Mouse (Mus musculus) liver, adult 2 months (tissue): ENCODE measurements around the gene Psmc6. TPM values are rescaled to one million over a fixed set of nuclear protein-coding genes. Genes with fewer than 3 reads are reported as not detected.

Source experiments
- DNase-seq: peaks from one replicate; pipeline ENCODE4 v3.0.0-alpha.2; 2011; ENCODE audit warnings: low read depth, low spot score; ENCODE audit errors: extremely low read depth
- H3K27ac ChIP-seq: fragments of 200-500 bp; replicated peaks from 2 replicates; pipeline ENCODE4 v1.5.1; 2012; ENCODE audit warnings: low read depth, mild to moderate bottlenecking, control low read depth, inconsistent platforms, low read length; ENCODE audit not compliant: insufficient read depth
- H3K27me3 ChIP-seq: fragments of 200-500 bp; 2 replicates; pipeline ENCODE4 v1.6.1; 2012; ENCODE audit warnings: mild to moderate bottlenecking, moderate library complexity, low read length, inconsistent platforms; ENCODE audit not compliant: control insufficient read depth, insufficient read depth
- H3K36me3 ChIP-seq: fragments of 200-500 bp; 2 replicates; pipeline ENCODE4 v1.6.1; 2012; ENCODE audit warnings: low read length, inconsistent platforms; ENCODE audit not compliant: control insufficient read depth, insufficient read depth
- H3K4me1 ChIP-seq: fragments of 200-500 bp; 2 replicates; pipeline ENCODE4 v1.6.1; 2011; ENCODE audit warnings: low read length; ENCODE audit not compliant: control insufficient read depth, insufficient read depth
- H3K4me3 ChIP-seq: fragments of 200-500 bp; 2 replicates; pipeline ENCODE4 v1.5.1; 2011; ENCODE audit warnings: low read depth, mild to moderate bottlenecking, control low read depth, low read length, moderate library complexity; ENCODE audit not compliant: insufficient read depth
- H3K79me2 ChIP-seq: fragments of 200-500 bp; 2 replicates; pipeline ENCODE4 v1.6.1; 2012; ENCODE audit warnings: inconsistent platforms, mild to moderate bottlenecking, low read length, moderate library complexity; ENCODE audit not compliant: control insufficient read depth, insufficient read depth
- H3K9ac ChIP-seq: fragments of 200-500 bp; 2 replicates; pipeline ENCODE4 v1.6.1; 2012; ENCODE audit warnings: low read depth, mild to moderate bottlenecking, control low read depth, inconsistent platforms, low read length
- CTCF ChIP-seq: fragments of 200-500 bp; IDR thresholded peaks from 2 replicates; pipeline ENCODE4 v1.5.1; 2011; ENCODE audit warnings: low read depth, low read length, control low read depth
- POLR2A ChIP-seq: fragments of 200-500 bp; IDR thresholded peaks from 2 replicates; pipeline ENCODE4 v1.6.1; 2011; ENCODE audit warnings: low read length, control low read depth; ENCODE audit not compliant: insufficient read depth; ENCODE audit errors: extremely low read depth
- WGBS: fragments of 180-500 bp; shearing (Covaris S2); methylation state at CpG from one replicate; pipeline ENCODE4 v1.1.7; 2018; 5-methylcytosine and 5-hydroxymethylcytosine counted together
- polyA plus RNA-seq: library from polyadenylated mRNA; depleted of rRNA; stranded (reverse); fragments of >200 nt; gene quantifications from 2 replicates; pipeline ENCODE4 v1.2.3, GENCODE M21; 2012; rRNA removed
- total RNA-seq: library from RNA; depleted of rRNA; stranded (reverse); fragments of >200 nt; gene quantifications from 2 replicates; pipeline ENCODE4 v1.2.3, GENCODE M21; 2014; rRNA removed

Gene Psmc6
- total and polyA plus RNA-seq, 2 experiments = 21.5 to 108 TPM

DNA sequence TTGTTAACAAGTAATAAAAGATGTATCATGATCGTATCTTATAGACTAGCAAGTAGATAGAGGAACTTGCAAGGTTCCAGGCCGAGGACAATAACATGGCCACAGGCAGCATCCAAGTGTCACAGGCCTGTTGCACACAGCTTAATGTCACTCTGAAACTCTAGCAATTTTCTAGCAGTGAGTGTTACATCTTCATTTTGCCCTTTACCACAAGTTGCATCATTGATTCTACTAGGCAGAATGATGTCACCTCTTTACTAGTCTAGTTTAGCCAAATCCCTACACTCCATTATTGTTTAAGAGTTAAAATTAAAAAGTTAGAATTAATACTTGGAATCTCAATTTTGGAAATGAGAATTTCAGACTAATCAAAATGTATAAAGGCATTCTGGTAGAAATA lies 56.0 kb downstream of the Psmc6 start:
- Histone ChIP-seq H3K36me3 (peaks cover 22% of the 10 kb centered on the region), H3K27ac (no peak overlapping the region), H3K79me2 (peaks cover 6% of the 10 kb centered on the region; the same call in 1 of the 2 replicates), H3K9ac (no peak overlapping the region), H3K4me3 (no peak overlapping the region), H3K4me1 (peaks cover 21% of the 10 kb centered on the region), H3K27me3 (no peaks in the 10 kb centered on the region)
- TF ChIP-seq CTCF (no peak), POLR2A (no peak)
- 84% methylated on average over 2 of the region's 2 CpGs for WGBS
- DNase-seq = peak; percentile 53

DNA sequence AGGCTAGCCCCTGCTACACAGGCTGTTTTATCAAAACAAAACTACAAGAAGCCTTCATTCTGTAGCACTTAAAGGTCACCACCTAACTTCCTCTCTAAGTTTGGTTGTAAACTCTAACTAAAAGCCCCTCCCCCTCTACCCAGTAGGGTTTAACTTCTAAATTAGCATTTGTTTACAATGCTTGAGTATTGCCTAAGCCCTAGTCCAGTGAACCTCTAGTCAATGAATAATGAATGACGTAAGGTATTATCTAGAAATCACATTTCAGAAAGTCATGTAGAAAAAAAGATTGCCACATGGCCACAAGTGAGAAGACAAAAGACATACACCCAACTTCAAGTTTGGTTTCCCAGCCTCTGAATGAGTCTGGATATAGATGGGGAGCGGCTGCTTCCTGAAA lies 57.9 kb downstream of the Psmc6 start:
- H3K36me3 ChIP-seq = peaks cover 10% of the 10 kb centered on the region
- H3K4me1 ChIP-seq = peaks cover 21% of the 10 kb centered on the region
- H3K9ac ChIP-seq = peak overlapping the region; percentile 88
- DNase-seq = peak; percentile 99
- H3K27ac ChIP-seq = peak overlapping the region; percentile 99
- TF ChIP-seq CTCF = no peak
- no peak for TF ChIP-seq POLR2A
- 6% methylated on average over 2 of the region's 2 CpGs for WGBS
- H3K79me2 ChIP-seq = peaks cover 6% of the 10 kb centered on the region; the same call in 1 of the 2 replicates
- peak overlapping the region; percentile 95 for H3K4me3 ChIP-seq
- H3K27me3 ChIP-seq = no peaks in the 10 kb centered on the region

DNA sequence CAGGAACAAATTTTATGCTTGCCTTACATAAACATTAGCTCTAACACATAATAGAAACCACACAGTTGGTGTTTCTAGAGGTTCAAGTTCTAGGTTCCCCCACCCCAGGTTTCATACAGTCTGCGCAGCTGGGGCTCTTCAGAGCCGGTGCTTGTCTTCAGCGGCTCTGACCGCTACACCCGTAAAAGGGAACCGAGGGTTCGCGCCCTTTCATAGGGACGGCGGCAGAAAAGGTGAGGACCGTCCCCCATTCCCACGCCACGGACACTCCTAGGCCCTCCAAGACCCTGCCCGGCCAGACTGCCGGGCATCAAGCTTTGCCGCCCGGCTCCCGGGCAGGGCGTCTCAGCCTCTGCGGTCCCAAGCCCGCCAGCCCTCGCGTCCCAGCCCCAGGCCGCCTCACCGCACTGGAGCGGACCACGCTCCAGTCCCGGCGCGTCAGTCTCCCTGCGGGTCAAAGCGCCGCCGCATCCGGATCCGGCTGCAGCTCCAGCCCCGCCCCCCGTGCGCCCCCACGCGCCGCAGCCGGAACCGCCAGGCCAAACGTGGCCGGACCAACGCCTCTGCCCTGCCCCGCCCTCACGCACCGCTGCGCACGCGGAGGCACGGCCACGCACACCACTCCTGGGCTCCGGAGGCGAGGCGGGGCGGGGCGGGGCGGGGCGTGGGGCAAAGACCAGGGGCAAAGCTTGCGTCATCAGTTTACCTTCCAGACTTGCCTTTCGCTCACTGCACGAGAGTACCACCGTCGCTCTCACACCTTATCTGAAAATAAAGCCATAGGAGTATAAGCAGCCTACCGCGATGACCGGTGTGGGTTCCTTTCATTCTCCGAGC lies 59.0 kb downstream of the Psmc6 start:
- H3K36me3 ChIP-seq = peaks cover 3% of the 10 kb centered on the region; the same call in 1 of the 2 replicates
- H3K4me3 ChIP-seq = peak overlapping the region; percentile 95
- H3K27ac ChIP-seq = peak overlapping the region; percentile 99
- no peaks in the 10 kb centered on the region for H3K27me3 ChIP-seq
- H3K79me2 ChIP-seq = peaks cover 6% of the 10 kb centered on the region; the same call in 1 of the 2 replicates
- peaks cover 21% of the 10 kb centered on the region for H3K4me1 ChIP-seq
- WGBS = under 1% methylated on average over 70 of the region's 71 CpGs
- DNase-seq = peak; percentile 84
- peak overlapping the region; percentile 97 for H3K9ac ChIP-seq
- no peak for TF ChIP-seq CTCF
- peak; percentile 88 for TF ChIP-seq POLR2A

DNA sequence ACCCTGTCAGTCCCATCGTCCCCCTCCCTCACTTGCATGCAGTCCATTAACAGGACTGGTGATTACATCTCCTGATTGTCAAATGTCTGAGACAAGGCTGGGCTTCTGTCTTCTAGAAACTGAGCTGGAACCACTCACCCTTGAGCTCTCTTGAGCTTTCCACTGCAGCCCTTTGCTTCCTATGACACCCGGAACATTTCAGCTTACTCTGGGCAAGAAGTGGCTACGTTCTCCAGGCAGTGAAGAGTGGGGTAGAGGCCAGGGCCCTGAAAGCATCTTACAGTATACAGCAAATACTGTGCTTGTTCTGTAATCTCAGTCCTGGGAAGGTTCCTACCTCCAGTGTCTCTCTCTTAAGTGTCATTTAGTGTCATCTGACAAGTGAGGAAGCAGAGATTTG lies 59.6 kb downstream of the Psmc6 start:
- peaks cover 21% of the 10 kb centered on the region for H3K4me1 ChIP-seq
- peak overlapping the region; percentile 75 for H3K9ac ChIP-seq
- no peak for TF ChIP-seq POLR2A
- TF ChIP-seq CTCF = no peak
- peaks cover 2% of the 10 kb centered on the region; the same call in 1 of the 2 replicates for H3K36me3 ChIP-seq
- 5% methylated on average over 3 of the region's 3 CpGs for WGBS
- H3K79me2 ChIP-seq = peaks cover 6% of the 10 kb centered on the region; the same call in 1 of the 2 replicates
- H3K27me3 ChIP-seq = no peaks in the 10 kb centered on the region
- peak overlapping the region; percentile 91 for H3K27ac ChIP-seq
- H3K4me3 ChIP-seq = peak overlapping the region; percentile 95
- no peak for DNase-seq

Other genes starting within 250 kb of the Psmc6 start
- 0.81 and 1.6 TPM in 2 replicates for gene Gpr137c, start 110.1 kb upstream of the Psmc6 start, total RNA-seq
- 1.2 and 3.3 TPM in 2 replicates for gene Gpr137c, start 110.1 kb upstream of the Psmc6 start, polyA plus RNA-seq
- 8.2 and 10.3 TPM in 2 replicates for gene Txndc16, start 109.5 kb upstream of the Psmc6 start, total RNA-seq
- 0.81 and 0.96 TPM in 2 replicates for gene Txndc16, start 109.5 kb upstream of the Psmc6 start, polyA plus RNA-seq
- 14.9 and 16.1 TPM in 2 replicates for gene Ero1l, start 11.0 kb upstream of the Psmc6 start, total RNA-seq
- gene Ero1l, start 11.0 kb upstream of the Psmc6 start, polyA plus RNA-seq = 4.1 and 4.2 TPM in 2 replicates
- 5.3 and 6.1 TPM in 2 replicates for gene Styx, start 21.3 kb downstream of the Psmc6 start, total RNA-seq
- 1.4 and 3.5 TPM in 2 replicates for gene Styx, start 21.3 kb downstream of the Psmc6 start, polyA plus RNA-seq
- 115 and 121 TPM in 2 replicates for gene Gnpnat1, start 75.1 kb downstream of the Psmc6 start, total RNA-seq
- 23.5 and 30.6 TPM in 2 replicates for gene Gnpnat1, start 75.1 kb downstream of the Psmc6 start, polyA plus RNA-seq
- gene Fermt2, start 200.3 kb downstream of the Psmc6 start, total RNA-seq = 95.1 and 104 TPM in 2 replicates
- gene Fermt2, start 200.3 kb downstream of the Psmc6 start, polyA plus RNA-seq = 37.4 and 49.7 TPM in 2 replicates